Mouse (Mus musculus) ES-Bruce4 (cell line): ENCODE measurements around the gene Mndal. TPM values are rescaled to one million over a fixed set of nuclear protein-coding genes. Genes with fewer than 3 reads are reported as not detected.
"Not testable (repeated sequence)": the region's sequence is repeated elsewhere in the genome, so short reads cannot be mapped to it uniquely, and the experiment has no call there.

Source experiments
- H3K27ac ChIP-seq: 2 replicates; pipeline ENCODE4 v1.5.1; 2012; ENCODE audit warnings: low read length, inconsistent platforms; ENCODE audit not compliant: insufficient read depth
- H3K27me3 ChIP-seq: 2 replicates; pipeline ENCODE4 v1.6.1; 2012; ENCODE audit warnings: mild to moderate bottlenecking, low read length, inconsistent platforms; ENCODE audit not compliant: control insufficient read depth, poor library complexity, insufficient read depth, severe bottlenecking
- H3K36me3 ChIP-seq: 2 replicates; pipeline ENCODE4 v1.6.1; 2012; ENCODE audit warnings: inconsistent platforms, mild to moderate bottlenecking, low read length, moderate library complexity; ENCODE audit not compliant: control insufficient read depth, poor library complexity, insufficient read depth, severe bottlenecking
- H3K4me1 ChIP-seq: one replicate; pipeline ENCODE4 v1.8.1; 2011; ENCODE audit warnings: low read length; ENCODE audit not compliant: control insufficient read depth, insufficient read depth
- H3K4me3 ChIP-seq: 2 replicates; pipeline ENCODE4 v1.5.1; 2011; ENCODE audit warnings: low read depth, mild to moderate bottlenecking, low read length
- H3K9ac ChIP-seq: 2 replicates; pipeline ENCODE4 v1.6.1; 2012; ENCODE audit warnings: low read depth, mild to moderate bottlenecking, inconsistent platforms; ENCODE audit not compliant: poor library complexity, severe bottlenecking
- H3K9me3 ChIP-seq: replicated peaks from 2 replicates; pipeline ENCODE4 v1.6.1; 2012; ENCODE audit warnings: mild to moderate bottlenecking, low read length, inconsistent platforms; ENCODE audit not compliant: control insufficient read depth, poor library complexity, insufficient read depth, severe bottlenecking
- CTCF ChIP-seq: IDR thresholded peaks from one replicate; pipeline ENCODE4 v1.8.1; 2011; ENCODE audit warnings: low read depth, low read length
- EP300 ChIP-seq: IDR thresholded peaks from 2 replicates; pipeline ENCODE4 v1.6.1; 2011; ENCODE audit warnings: low read depth, low read length; ENCODE audit not compliant: insufficient read depth
- POLR2A ChIP-seq: IDR thresholded peaks from one replicate; pipeline ENCODE4 v1.8.1; 2011; ENCODE audit warnings: low read length; ENCODE audit not compliant: insufficient read depth
- polyA plus RNA-seq: library from polyadenylated mRNA; stranded (reverse); fragments of >200 nt; gene quantifications from 2 replicates; pipeline ENCODE4 v1.2.4, GENCODE M21; 2011; ENCODE audit warnings: low read depth; ENCODE audit not compliant: missing spikeins, insufficient read depth, insufficient read length

Mndal gene
- polyA plus RNA-seq, result not detected in 2 replicates

GRCm38 (mm10) chr1:173941924-173942779, at the start of gene Mndal, which contains the start of gene Ifi203:
Gene Mndal (minus strand): TSS chr1:173942491.
Gene Ifi203 (minus strand): TSS chr1:173942672.
- not testable (repeated sequence) for H3K9me3 ChIP-seq, H3K27ac ChIP-seq, H3K4me1 ChIP-seq, H3K4me3 ChIP-seq, H3K36me3 ChIP-seq, H3K9ac ChIP-seq, H3K27me3 ChIP-seq

- not testable (repeated sequence) for H3K27ac ChIP-seq, H3K36me3 ChIP-seq, H3K9me3 ChIP-seq, H3K9ac ChIP-seq, H3K27me3 ChIP-seq, H3K4me3 ChIP-seq, H3K4me1 ChIP-seq
Observed at GRCm38 (mm10) chr1:173982694-173983305, 40.5 kb upstream of the Mndal start, which contains the start of gene Ifi202b. Gene Ifi202b (minus strand): TSS chr1:173982744.

GRCm38 (mm10) chr1:173981038-173981437, 38.7 kb upstream of the Mndal start:
- not testable (repeated sequence) for H3K27ac ChIP-seq, H3K4me3 ChIP-seq, H3K27me3 ChIP-seq, H3K36me3 ChIP-seq, H3K9ac ChIP-seq, H3K4me1 ChIP-seq, H3K9me3 ChIP-seq

DNA sequence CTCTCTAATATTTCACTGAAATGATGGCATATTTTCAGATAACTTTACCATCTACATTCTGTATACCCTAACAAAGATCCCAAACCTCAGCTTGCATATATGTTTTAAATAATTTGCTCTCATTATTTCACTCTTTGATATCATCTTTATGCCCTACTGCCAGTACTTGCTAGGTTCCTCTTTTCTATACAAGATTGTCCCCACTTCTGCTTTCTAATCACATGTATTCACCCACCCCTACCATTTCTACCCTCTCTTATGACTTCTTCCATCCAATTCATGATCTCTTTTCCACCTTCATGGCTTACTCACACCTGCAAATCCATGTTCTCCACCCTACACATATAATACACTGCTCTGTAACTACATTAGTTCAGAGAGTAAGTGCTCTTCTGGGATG, 35.3 kb upstream of the Mndal start:
- Histone ChIP-seq H3K36me3 (no peaks in the 10 kb centered on the region), H3K27ac (no peak overlapping the region), H3K9me3 (no peaks in the 10 kb centered on the region), H3K9ac (no peak overlapping the region), H3K27me3 (no peaks in the 10 kb centered on the region), H3K4me3 (no peak overlapping the region), H3K4me1 (peaks cover 2% of the 10 kb centered on the region)
- TF ChIP-seq CTCF, result no peak
- no peak for TF ChIP-seq EP300
- no peak for TF ChIP-seq POLR2A

DNA sequence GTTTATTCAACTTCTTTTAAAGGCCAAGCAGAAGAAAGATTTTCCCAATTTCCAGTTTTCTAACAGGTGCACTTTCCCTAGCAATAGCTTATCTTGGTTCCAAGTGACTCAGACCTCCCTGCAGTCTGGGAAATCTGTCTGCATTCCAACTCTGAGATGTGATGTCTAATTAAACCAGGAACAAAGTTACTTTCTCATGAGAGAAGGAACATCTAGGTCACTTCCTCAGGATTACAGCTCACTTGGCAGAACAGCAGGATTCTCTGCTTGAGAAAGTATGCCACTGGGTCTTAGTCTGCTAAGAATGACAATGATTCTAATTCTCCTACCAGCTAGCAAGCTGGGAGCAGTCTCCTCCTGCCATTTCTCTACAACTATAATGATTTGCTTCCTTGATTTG, 30.8 kb upstream of the Mndal start:
- no peaks in the 10 kb centered on the region for H3K27me3 ChIP-seq
- H3K36me3 ChIP-seq, result no peaks in the 10 kb centered on the region
- no peaks in the 10 kb centered on the region for H3K9me3 ChIP-seq
- no peak overlapping the region for H3K9ac ChIP-seq
- TF ChIP-seq CTCF (no peak), EP300 (no peak), POLR2A (no peak)
- no peak overlapping the region for H3K4me3 ChIP-seq
- H3K27ac ChIP-seq, result no peak overlapping the region
- H3K4me1 ChIP-seq, result no peaks in the 10 kb centered on the region

GRCm38 (mm10) chr1:173961491-173961890, 19.2 kb upstream of the Mndal start:
- H3K4me1 ChIP-seq, H3K36me3 ChIP-seq, H3K27me3 ChIP-seq, H3K9ac ChIP-seq, H3K9me3 ChIP-seq, H3K4me3 ChIP-seq, H3K27ac ChIP-seq: not testable (repeated sequence)

DNA sequence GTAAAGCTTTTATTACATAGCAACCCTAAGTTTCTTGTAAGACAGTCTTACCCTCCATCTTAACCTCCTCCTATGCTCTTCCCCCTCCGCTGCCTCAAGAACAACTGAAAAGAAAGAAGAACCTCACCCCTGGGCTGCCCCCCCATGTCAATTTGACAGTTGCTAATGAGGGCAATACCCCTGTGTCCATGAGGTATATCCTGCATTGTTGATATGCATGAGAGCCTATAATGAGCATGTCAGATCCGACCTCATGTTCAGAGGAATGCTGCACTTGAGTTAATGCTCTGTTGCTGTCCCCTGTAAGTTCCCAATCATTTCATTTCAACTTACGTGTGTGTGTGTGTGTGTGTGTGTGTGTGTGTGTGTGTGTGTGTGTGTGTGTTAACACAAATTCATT, 17.7 kb upstream of the Mndal start:
- not testable (repeated sequence) for H3K36me3 ChIP-seq, H3K9ac ChIP-seq, H3K4me3 ChIP-seq, H3K27me3 ChIP-seq, H3K4me1 ChIP-seq, H3K27ac ChIP-seq, H3K9me3 ChIP-seq

DNA sequence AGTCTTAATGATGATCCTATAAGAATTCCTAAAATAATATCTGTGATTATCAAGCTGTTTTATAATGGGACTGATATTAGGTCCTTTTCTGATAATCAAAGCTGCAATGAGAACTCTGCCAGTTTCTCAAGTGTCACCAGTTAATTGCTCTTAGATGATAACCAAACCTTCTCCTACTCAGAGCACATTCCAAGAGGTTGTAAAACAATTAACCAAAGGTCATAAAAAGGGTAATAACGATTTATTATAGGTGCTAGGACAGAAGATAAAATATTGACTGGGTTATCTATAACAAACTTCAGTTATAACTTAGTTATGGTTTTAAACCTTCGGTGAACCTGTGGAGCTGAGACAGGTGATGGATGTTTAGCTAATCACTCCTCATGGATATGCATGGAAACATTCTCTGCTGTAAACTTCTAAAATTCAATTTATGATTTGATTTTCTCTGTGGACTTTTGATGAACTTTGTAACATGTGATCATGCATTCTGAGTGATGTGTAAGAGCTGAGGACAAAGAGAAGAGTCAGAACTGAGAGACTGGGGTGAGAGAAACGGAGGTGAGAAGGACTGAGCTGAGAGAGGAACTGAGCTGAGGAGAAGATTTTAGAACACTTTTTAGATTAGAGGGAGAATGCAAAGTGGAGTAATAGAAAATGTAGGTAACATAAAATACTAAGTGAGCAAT, 13.7 kb upstream of the Mndal start:
- not testable (repeated sequence) for H3K36me3 ChIP-seq, H3K27me3 ChIP-seq, H3K4me3 ChIP-seq, H3K9ac ChIP-seq, H3K4me1 ChIP-seq, H3K9me3 ChIP-seq, H3K27ac ChIP-seq
